Mouse (Mus musculus): Measurements from ENCODE around the gene Kcne1.

Kcne1 gene

DNA sequence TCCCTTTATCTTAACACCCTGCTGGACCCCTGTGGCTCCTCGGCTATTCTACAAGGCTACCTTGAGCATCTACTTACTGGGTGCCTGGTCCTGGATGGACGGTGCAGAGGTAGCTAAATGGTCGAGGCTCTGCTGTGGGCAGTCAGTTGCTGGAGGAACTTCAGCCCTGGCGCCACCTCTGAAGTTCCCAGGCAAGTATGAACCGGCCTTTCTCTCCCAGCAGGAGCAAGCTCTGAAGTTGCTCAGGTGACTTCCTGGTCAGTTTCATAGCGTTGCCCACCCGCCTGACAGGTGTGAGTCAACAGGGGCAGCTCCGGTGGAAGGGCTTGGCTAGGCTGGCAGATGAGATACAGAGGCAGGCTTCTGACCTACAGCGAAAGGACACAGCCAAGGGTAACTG lies at the start of gene Kcne1:
Kcne1 (minus strand) TSS at position 240 of the 400 bp plus-strand sequence.
- DNase-seq (ENCODE audit: low spot score in 2 of 2): peak in 1 of 2 experiments; percentile 67

- DNase-seq (ENCODE audit: low spot score in 2 of 2): no peak
Observed at GRCm38 (mm10) chr16:92407883-92408282, 48.6 kb upstream of the Kcne1 start.

DNA sequence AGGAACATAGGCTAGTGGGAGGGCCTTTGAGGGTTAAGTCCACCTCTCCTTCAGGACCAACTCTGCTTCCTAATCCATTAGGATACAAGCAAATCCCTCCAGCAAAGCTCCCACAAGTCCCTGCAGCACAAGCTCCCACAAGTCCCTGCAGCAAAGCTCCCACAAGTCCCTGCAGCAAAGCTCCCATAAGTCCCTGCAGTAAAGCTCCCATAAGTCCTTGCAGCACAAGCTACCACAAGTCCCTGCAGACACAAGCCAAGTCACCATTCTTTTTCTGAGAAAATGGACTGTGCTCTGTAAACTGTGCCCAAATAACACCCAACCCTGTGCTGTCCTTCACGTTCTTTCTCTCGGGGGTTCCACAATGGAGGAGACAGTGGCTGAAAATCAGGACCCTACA lies 44.9 kb upstream of the Kcne1 start:
- DNase-seq (ENCODE audit: low spot score in 2 of 2): no peak

- no peak for DNase-seq (ENCODE audit: low spot score in 2 of 2)
Observed at GRCm38 (mm10) chr16:92403069-92403468, 43.8 kb upstream of the Kcne1 start.

DNA sequence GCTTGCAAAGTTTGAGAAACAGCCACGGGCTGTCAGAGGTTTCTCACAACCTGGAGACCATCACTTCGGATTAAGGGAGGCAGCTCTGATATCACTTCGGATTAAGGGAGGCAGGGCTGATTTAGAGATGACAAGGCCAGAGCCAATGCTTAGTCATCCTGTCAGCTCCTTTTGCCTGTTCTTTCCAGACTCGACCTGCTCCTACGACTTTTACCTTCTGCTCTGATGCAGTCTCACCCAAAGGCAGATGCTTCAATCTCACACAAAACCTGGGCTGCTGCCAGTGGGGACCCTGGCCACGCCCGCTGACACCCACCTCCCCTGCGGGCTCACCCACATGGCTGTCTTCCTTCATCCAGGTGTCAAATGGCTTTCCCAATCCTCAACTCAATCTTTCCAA lies 42.9 kb upstream of the Kcne1 start:
- peak in 1 of 2 experiments; percentile 54 for DNase-seq (ENCODE audit: low spot score in 2 of 2)

GRCm38 (mm10) chr16:92401206-92401605 lies 41.9 kb upstream of the Kcne1 start:
- DNase-seq (ENCODE audit: low spot score in 2 of 2): no peak

- peak; percentile 77 to 85 for DNase-seq (ENCODE audit: low spot score in 2 of 2)
Observed at GRCm38 (mm10) chr16:92399490-92400458, 40.5 kb upstream of the Kcne1 start.

DNA sequence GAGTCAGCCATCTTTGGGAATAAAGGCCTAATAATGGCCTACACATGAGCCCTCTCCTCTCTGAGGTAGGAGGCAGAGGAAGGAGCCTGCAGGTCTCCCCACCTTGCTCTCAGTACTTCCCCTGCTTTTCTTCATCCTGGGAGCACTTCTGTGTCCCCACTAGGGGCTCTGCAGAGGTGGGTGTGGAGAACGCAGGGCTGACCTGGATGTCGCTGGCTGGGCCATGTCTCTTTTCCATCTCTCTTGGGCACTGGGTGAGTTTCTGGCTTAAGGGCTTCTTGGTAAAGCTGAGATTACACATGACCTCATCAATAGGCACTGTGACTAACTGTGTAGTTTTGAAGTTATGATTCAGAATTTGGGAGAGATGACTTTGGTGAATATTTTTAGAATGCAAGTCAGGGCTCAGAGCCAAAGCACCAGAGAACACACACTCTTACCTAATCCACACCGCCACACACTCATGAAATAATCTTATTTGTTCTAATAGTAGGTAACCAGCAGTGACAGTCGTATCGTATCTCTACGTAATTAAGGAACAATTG lies 39.4 kb upstream of the Kcne1 start:
- DNase-seq (ENCODE audit: low spot score in 2 of 2): no peak

DNA sequence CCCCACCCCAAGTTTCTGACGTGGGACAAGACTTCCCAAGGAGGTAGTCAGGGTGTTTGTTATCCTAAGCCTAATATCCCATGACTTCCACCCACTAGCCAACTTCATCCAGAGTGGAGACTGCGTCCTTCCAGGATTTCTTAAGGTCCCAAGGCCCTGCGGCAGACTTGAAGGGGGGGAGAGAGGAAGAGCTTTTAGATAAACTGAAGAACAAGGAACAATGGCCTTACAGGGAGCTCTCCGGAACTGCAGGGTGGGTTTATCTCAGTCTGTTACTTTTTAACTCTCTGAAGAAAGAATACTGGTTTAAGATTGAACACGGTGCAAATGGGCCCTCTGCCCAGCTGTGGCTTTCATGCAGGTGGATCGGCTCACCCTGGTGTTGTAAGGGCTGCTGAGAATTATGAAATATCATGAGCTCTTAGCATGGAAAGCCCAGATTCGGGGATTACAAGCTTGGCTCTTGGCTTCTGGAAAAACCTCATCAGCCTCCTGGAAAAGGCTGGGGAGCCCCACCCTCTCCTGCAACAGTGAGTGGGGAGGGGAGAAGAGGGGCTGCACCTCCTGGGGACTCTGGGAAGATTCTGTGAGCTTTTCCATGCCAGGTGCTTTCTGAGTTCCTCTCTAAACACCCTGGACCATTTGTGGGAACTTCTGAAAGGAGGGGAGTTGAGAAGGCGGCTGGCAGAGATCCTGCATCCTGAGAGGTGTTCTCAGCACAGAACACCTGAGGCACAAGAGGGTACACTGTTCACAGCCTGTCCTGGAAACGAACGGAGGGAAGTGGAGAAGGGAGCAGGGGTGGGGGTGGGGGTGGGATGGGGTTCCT lies 38.7 kb upstream of the Kcne1 start:
- peak in 1 of 2 experiments; percentile 53 for DNase-seq (ENCODE audit: low spot score in 2 of 2)

DNA sequence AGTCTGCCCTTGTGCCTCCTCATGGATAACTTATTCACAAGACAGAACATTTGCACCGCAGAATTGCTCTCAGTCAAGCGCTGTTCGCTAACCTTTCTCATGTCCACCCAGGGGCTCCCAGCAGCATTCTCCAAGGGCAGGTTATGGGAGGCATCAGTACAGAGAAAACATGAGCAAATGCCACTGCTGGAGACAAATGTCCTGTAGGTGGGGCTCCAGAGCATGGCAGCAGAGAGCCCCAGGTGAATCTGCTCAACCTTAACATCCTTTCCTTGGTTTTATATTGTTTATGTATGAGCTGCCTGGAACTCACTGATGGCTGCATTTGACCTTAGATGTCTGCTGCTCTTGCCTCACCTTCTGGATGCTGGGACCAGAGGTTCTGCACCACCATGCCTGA lies 34.5 kb upstream of the Kcne1 start:
- no peak for DNase-seq (ENCODE audit: low spot score in 2 of 2)

DNA sequence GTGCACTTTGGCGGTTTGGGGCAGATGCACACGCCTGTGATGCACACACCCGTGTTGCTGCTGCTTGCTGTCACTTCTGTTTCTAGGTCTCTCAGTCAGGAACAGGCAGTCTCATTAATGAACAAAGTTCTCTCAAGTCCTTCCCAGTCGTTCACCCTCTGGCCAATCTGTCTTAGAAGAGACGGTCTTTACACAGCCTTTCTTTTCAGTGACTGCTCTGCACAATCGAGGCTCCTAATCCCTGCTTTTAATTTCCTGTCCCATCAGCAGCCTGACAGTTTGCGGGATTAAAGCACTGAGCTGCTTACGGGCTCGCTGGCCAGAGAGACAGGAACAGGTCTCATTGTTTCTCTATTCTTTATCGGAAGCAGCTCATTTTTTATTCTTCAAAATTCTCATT lies 28.4 kb upstream of the Kcne1 start:
- no peak for DNase-seq (ENCODE audit: low spot score in 2 of 2)

DNA sequence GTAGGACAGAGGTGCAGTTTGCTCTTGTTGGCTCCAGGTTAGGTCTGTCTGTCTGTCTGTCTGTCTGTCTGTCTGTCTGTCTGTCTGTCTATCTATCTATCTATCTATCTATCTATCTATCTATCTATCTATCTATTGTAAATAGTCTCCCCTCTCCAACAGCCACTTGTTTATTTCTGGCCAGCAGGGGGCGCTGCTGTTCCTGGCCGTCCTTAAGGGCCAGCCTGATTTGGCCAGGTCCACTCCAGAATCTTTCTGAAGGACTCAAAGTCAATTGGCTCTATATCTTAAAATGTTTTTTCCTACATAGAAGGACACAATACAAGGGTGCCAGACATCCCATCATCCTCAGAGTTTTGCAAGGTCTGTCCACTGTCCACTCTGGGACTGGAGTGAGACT lies 25.8 kb upstream of the Kcne1 start:
- DNase-seq (ENCODE audit: low spot score in 2 of 2): peak; percentile 36 to 64

DNA sequence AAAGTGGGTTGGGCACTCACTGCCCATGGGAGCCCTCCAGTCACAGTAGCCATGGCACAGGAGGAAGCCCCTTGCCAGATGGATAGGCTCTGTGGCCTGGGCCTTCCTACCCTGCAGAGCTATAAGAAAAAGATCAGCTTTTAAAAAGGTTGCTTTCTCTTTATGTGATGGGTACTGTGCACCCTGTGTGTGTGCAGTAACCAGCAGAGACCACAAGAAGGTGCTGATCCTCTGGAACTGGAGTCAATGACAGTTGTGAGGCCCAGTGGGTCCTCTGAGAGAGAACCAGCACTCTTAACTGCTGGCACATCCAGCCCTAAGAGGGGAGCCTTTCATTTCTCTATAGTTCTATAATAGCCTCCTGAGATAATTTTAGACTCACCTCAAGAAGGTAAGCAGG lies 24.1 kb upstream of the Kcne1 start:
- DNase-seq (ENCODE audit: low spot score in 2 of 2): no peak

DNA sequence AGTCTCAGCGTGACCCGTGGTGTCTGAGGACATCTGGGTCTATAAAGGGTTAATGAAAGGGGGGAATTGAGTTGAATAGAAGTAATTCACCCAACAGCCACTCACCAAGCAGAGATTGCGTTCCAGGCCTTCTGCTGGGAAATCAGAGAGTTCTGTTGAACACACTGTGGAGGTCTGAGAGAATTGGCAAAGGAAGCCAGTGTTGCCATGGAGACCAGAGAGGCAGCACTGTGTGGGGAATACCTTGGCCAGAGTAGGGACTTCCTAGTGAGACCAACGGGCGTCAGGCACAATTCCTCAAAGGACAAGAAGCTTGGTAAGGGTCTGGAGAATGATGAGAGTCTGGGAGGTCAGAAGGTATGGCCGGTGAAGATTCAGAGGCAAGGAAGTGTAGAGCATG lies 23.2 kb upstream of the Kcne1 start:
- DNase-seq (ENCODE audit: low spot score in 2 of 2): no peak

- no peak for DNase-seq (ENCODE audit: low spot score in 2 of 2)
Observed at GRCm38 (mm10) chr16:92381092-92381491, 21.8 kb upstream of the Kcne1 start.

GRCm38 (mm10) chr16:92376976-92377375 lies 17.7 kb upstream of the Kcne1 start:
- no peak for DNase-seq (ENCODE audit: low spot score in 2 of 2)

DNA sequence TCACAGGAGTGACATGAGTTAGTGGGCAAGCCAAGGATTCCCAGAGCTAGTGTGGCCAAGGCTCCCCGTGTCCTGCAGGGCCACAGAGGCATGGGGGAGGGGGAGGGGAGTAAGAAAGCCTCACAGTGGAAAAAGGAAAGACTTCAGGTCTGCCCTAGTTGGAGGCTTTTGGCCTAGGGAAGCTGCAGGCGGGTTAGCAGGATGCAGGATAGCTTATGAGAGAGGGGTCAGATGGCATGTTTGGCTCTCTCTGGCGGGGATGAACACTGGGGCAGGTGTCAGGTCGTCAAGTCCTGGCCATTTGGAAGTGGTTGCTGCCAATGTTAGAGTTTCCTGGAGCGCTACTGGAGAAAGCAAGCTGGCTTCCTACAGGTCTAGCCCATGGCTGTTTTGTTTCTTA lies 12.4 kb upstream of the Kcne1 start:
- DNase-seq (ENCODE audit: low spot score in 2 of 2): no peak

DNA sequence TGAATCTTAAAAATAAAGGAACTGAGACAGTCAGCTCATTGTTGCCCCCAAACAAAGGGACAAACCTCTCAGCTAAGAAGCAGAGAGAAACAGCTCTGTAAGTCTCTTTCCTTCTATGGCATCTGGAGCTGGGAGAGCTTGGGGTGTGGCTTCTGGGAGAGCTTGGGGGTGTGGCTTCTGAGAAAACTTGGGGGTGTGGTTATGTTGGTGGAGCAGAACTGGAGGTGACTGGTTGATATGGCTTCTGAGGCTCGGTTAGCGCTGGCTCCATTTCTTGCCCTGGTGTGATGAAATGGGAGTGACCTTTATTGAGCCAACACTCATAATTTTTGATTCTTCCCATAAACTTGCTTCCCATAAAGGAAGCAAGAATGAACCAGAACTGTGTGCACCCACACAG lies 10.0 kb upstream of the Kcne1 start:
- peak in 1 of 2 experiments; percentile 63 for DNase-seq (ENCODE audit: low spot score in 2 of 2)

GRCm38 (mm10) chr16:92365477-92365876 lies 6.2 kb upstream of the Kcne1 start:
- DNase-seq (ENCODE audit: low spot score in 2 of 2): no peak

DNA sequence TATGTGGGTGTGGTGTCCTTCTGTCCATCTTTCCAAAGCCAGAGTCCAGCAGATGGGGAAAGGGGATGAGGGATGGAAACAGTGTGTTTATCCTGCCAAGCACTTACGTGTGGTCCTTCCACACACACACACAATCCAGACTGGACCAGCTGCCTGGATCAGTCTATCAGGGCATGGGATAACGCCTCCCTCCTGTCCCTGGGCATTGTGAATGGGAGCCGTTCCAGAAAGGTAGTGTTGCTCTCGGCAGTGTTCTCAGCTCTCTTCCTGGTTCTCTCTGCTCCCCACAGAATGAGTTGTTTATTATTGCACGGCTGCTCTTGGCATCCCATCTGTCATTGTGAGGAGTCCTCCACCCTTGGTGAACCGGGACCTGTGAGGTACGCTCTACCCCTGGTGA lies 1.4 kb upstream of the Kcne1 start:
- DNase-seq (ENCODE audit: low spot score in 2 of 2): no peak

- DNase-seq (ENCODE audit: low spot score in 2 of 2): no peak
Observed at GRCm38 (mm10) chr16:92358734-92359133, 534 bp downstream of the Kcne1 start.

- DNase-seq (ENCODE audit: low spot score in 2 of 2): no peak
Observed at GRCm38 (mm10) chr16:92357566-92357965, 1.7 kb downstream of the Kcne1 start.

Data from urinary bladder, adult 18-20 months (tissue).